Mouse (Mus musculus) monocyte, adult 5-6 weeks (primary cell): ENCODE results near the gene Dock4. TPM values are rescaled to one million over a fixed set of nuclear protein-coding genes. Genes with fewer than 3 reads are reported as not detected.

Source experiments
- ATAC-seq: fragments of 153-309, 156-312 bp; replicated peaks from 2 replicates; pipeline ENCODE4 v1.8.0; 2017; ENCODE audit warnings: mild to moderate bottlenecking; ENCODE audit not compliant: low TSS enrichment, insufficient number of reproducible peaks, severe bottlenecking, poor library complexity, low FRiP score
- total RNA-seq: library from RNA; stranded (forward); fragments of 200-1000, 200-491, 200-594 nt; gene quantifications from 3 replicates; pipeline ENCODE4 v1.2.3, GENCODE M21; 2017

Dock4 gene
- total RNA-seq, 1 experiment from 2014 or later: 8.9 TPM

GRCm38 (mm10) chr12:40456517-40456916 is 10.8 kb downstream of the Dock4 start:
- no peak for ATAC-seq

GRCm38 (mm10) chr12:40458977-40459376 is 13.2 kb downstream of the Dock4 start:
- ATAC-seq: no peak

GRCm38 (mm10) chr12:40459673-40460265 is 14.0 kb downstream of the Dock4 start:
- ATAC-seq: 0 out of 2 replicates have a peak, but pooled peaks have one; percentile 22

GRCm38 (mm10) chr12:40462693-40463235 is 17.0 kb downstream of the Dock4 start:
- no peak for ATAC-seq

- ATAC-seq: no peak
Observed at GRCm38 (mm10) chr12:40463828-40464227, 18.1 kb downstream of the Dock4 start.

- no peak for ATAC-seq
Observed at GRCm38 (mm10) chr12:40464282-40464681, 18.5 kb downstream of the Dock4 start.

GRCm38 (mm10) chr12:40468235-40468634 is 22.5 kb downstream of the Dock4 start:
- no peak for ATAC-seq

- 0 out of 2 replicates have a peak, but pooled peaks have one; percentile 50 for ATAC-seq
Observed at GRCm38 (mm10) chr12:40469009-40469408, 23.3 kb downstream of the Dock4 start.

GRCm38 (mm10) chr12:40471649-40472399 is 26.1 kb downstream of the Dock4 start:
- no peak for ATAC-seq

GRCm38 (mm10) chr12:40473709-40474108 is 28.0 kb downstream of the Dock4 start:
- ATAC-seq: no peak

- ATAC-seq: no peak
Observed at GRCm38 (mm10) chr12:40477621-40478452, 32.1 kb downstream of the Dock4 start.

- no peak for ATAC-seq
Observed at GRCm38 (mm10) chr12:40484224-40484623, 38.5 kb downstream of the Dock4 start.

GRCm38 (mm10) chr12:40485210-40485609 is 39.5 kb downstream of the Dock4 start:
- no peak for ATAC-seq

- ATAC-seq: no peak
Observed at GRCm38 (mm10) chr12:40486047-40486837, 40.5 kb downstream of the Dock4 start.

- no peak for ATAC-seq
Observed at GRCm38 (mm10) chr12:40496387-40496786, 50.6 kb downstream of the Dock4 start.

- no peak for ATAC-seq
Observed at GRCm38 (mm10) chr12:40497806-40498205, 52.1 kb downstream of the Dock4 start.

GRCm38 (mm10) chr12:40498250-40498671 is 52.5 kb downstream of the Dock4 start:
- no peak for ATAC-seq

GRCm38 (mm10) chr12:40498928-40499626 is 53.3 kb downstream of the Dock4 start:
- ATAC-seq: no peak
